Mouse (Mus musculus): ENCODE results near the gene Tmem141. TPM values are rescaled to one million over a fixed set of nuclear protein-coding genes. Genes with fewer than 3 reads are reported as not detected.

Gene Tmem141
- polyA plus RNA-seq, 1 experiment from 2014 or later, result 33.3 TPM

GRCm38 (mm10) chr2:25620852-25621228 is 965 bp downstream of the Tmem141 start:
- Histone ChIP-seq H3K4me2 (replicated peaks; ENCODE audit: low read depth) (peak overlapping the region; percentile 86; the same call in 1 of the 2 replicates), H3K27ac (replicated peaks) (0 out of 2 replicates have a peak overlapping the region, but pooled peaks have one; percentile 13)

GRCm38 (mm10) chr2:25620386-25620785 is 1.4 kb downstream of the Tmem141 start:
- Histone ChIP-seq H3K36me3 (ENCODE audit: control insufficient read depth, insufficient read depth, low read length) (no peaks in the 10 kb centered on the region), H3K4me3 (ENCODE audit: low read depth, low read length) (no peak overlapping the region), H3K27ac (replicated peaks) (no peak overlapping the region), H3K4me2 (replicated peaks; ENCODE audit: low read depth) (no peak overlapping the region), H3K9me3 (ENCODE audit: control insufficient read depth, low read length) (no peaks in the 10 kb centered on the region), H3K4me1 (replicated peaks; ENCODE audit: control insufficient read depth, insufficient read depth) (no peaks in the 10 kb centered on the region), H3K9ac (ENCODE audit: low read length) (no peak overlapping the region), H3K27me3 (ENCODE audit: control insufficient read depth, insufficient read depth, low read length) (no peaks in the 10 kb centered on the region)
- TF ChIP-seq EP300 (optimal IDR thresholded peaks at IDR 0.05) (no peak), CTCF (IDR thresholded peaks at IDR 0.05; ENCODE audit: low read depth) (no peak)
- no peak for DNase-seq (ENCODE audit: low spot score)
- 74% methylated on average over 6 of the region's 6 CpGs for WGBS
- ATAC-seq (ENCODE audit: low FRiP score, low TSS enrichment), result no peak

More at GRCm38 (mm10) chr2:25620852-25621228, 965 bp downstream of the Tmem141 start:
- DNase-seq (ENCODE audit: low spot score), result no peak
- no peaks in the 10 kb centered on the region for H3K27me3 ChIP-seq (ENCODE audit: control insufficient read depth, insufficient read depth, low read length)
- ATAC-seq (ENCODE audit: low FRiP score, low TSS enrichment), result no peak
- peak overlapping the region; percentile 65; the same call in 1 of the 2 replicates for H3K9ac ChIP-seq (ENCODE audit: low read length)
- H3K9me3 ChIP-seq (ENCODE audit: control insufficient read depth, low read length), result no peaks in the 10 kb centered on the region
- no peaks in the 10 kb centered on the region for H3K36me3 ChIP-seq (ENCODE audit: control insufficient read depth, insufficient read depth, low read length)
- WGBS, result 70% methylated on average over 4 of the region's 4 CpGs
- no peaks in the 10 kb centered on the region for H3K4me1 ChIP-seq (replicated peaks; ENCODE audit: control insufficient read depth, insufficient read depth)
- H3K4me3 ChIP-seq (ENCODE audit: low read depth, low read length), result no peak overlapping the region
- TF ChIP-seq EP300 (optimal IDR thresholded peaks at IDR 0.05) (no peak), CTCF (IDR thresholded peaks at IDR 0.05; ENCODE audit: low read depth) (no peak)

GRCm38 (mm10) chr2:25617578-25617977 is 4.2 kb downstream of the Tmem141 start, which contains the start of gene Ccdc183:
Gene Ccdc183, minus strand, starts transcription at chr2:25617678.
- no peak within 1 kb of the TSS for H3K27ac ChIP-seq (replicated peaks)
- no peaks in the 10 kb centered on the region for H3K4me1 ChIP-seq (replicated peaks; ENCODE audit: control insufficient read depth, insufficient read depth)
- H3K9ac ChIP-seq (ENCODE audit: low read length), result no peak within 1 kb of the TSS
- H3K4me2 ChIP-seq (replicated peaks; ENCODE audit: low read depth), result no peak within 1 kb of the TSS
- H3K4me3 ChIP-seq (ENCODE audit: low read depth, low read length), result no peak within 1 kb of the TSS
- WGBS, result 76% methylated on average over 3 of the region's 3 CpGs
- DNase-seq (ENCODE audit: low spot score) (no peak), ATAC-seq (ENCODE audit: low FRiP score, low TSS enrichment) (no peak)
- no peaks in the 10 kb centered on the region for H3K27me3 ChIP-seq (ENCODE audit: control insufficient read depth, insufficient read depth, low read length)
- H3K9me3 ChIP-seq (ENCODE audit: control insufficient read depth, low read length), result no peaks in the 10 kb centered on the region
- TF ChIP-seq CTCF (IDR thresholded peaks at IDR 0.05; ENCODE audit: low read depth) (no peak), EP300 (optimal IDR thresholded peaks at IDR 0.05) (no peak)
- H3K36me3 ChIP-seq (ENCODE audit: control insufficient read depth, insufficient read depth, low read length), result no peaks in the 10 kb centered on the region

GRCm38 (mm10) chr2:25616398-25616797 is 5.4 kb downstream of the Tmem141 start:
- DNase-seq (ENCODE audit: low spot score), result no peak
- no peaks in the 10 kb centered on the region for H3K9me3 ChIP-seq (ENCODE audit: control insufficient read depth, low read length)
- H3K4me1 ChIP-seq (replicated peaks; ENCODE audit: control insufficient read depth, insufficient read depth), result no peaks in the 10 kb centered on the region
- H3K4me3 ChIP-seq (ENCODE audit: low read depth, low read length), result peak overlapping the region; percentile 17; the same call in 1 of the 2 replicates
- no peak overlapping the region for H3K27ac ChIP-seq (replicated peaks)
- ATAC-seq (ENCODE audit: low FRiP score, low TSS enrichment), result no peak
- no peaks in the 10 kb centered on the region for H3K36me3 ChIP-seq (ENCODE audit: control insufficient read depth, insufficient read depth, low read length)
- no peak for TF ChIP-seq EP300 (optimal IDR thresholded peaks at IDR 0.05)
- no peak for TF ChIP-seq CTCF (IDR thresholded peaks at IDR 0.05; ENCODE audit: low read depth)
- H3K27me3 ChIP-seq (ENCODE audit: control insufficient read depth, insufficient read depth, low read length), result no peaks in the 10 kb centered on the region
- H3K9ac ChIP-seq (ENCODE audit: low read length), result no peak overlapping the region
- 15% methylated on average over 22 of the region's 22 CpGs for WGBS
- H3K4me2 ChIP-seq (replicated peaks; ENCODE audit: low read depth), result peak overlapping the region; percentile 23

GRCm38 (mm10) chr2:25608671-25609070 is 13.1 kb downstream of the Tmem141 start:
- H3K9ac ChIP-seq (ENCODE audit: low read length), result no peak overlapping the region
- 53% methylated on average over 10 of the region's 10 CpGs for whole genome bisulfite sequencing
- peaks cover 9% of the 10 kb centered on the region; the same call in 1 of the 2 replicates for H3K4me1 ChIP-seq (replicated peaks; ENCODE audit: control insufficient read depth, insufficient read depth)
- H3K9me3 ChIP-seq (ENCODE audit: control insufficient read depth, low read length), result no peaks in the 10 kb centered on the region
- no peaks in the 10 kb centered on the region for H3K36me3 ChIP-seq (ENCODE audit: control insufficient read depth, insufficient read depth, low read length)
- DNase-seq (ENCODE audit: low spot score), result no peak
- TF ChIP-seq EP300 (optimal IDR thresholded peaks at IDR 0.05) (no peak), CTCF (IDR thresholded peaks at IDR 0.05; ENCODE audit: low read depth) (no peak)
- H3K27ac ChIP-seq (replicated peaks), result 0 out of 2 replicates have a peak overlapping the region, but pooled peaks have one; percentile 50
- H3K27me3 ChIP-seq (ENCODE audit: control insufficient read depth, insufficient read depth, low read length), result no peaks in the 10 kb centered on the region
- ATAC-seq (ENCODE audit: low FRiP score, low TSS enrichment), result peak; percentile 31; the same call in 1 of the 2 replicates
- peak overlapping the region; percentile 99 for H3K4me3 ChIP-seq (ENCODE audit: low read depth, low read length)
- H3K4me2 ChIP-seq (replicated peaks; ENCODE audit: low read depth), result peak overlapping the region; percentile 50

- 1% methylated on average over 78 of the region's 80 CpGs for WGBS
- H3K27me3 ChIP-seq (ENCODE audit: control insufficient read depth, insufficient read depth, low read length), result no peaks in the 10 kb centered on the region
- peak within 1 kb of the TSS; percentile 68 for H3K4me2 ChIP-seq (replicated peaks; ENCODE audit: low read depth)
- peak; percentile 87 for DNase-seq (ENCODE audit: low spot score)
- peak within 1 kb of the TSS; percentile 98 for H3K9ac ChIP-seq (ENCODE audit: low read length)
- TF ChIP-seq EP300 (optimal IDR thresholded peaks at IDR 0.05) (no peak), CTCF (IDR thresholded peaks at IDR 0.05; ENCODE audit: low read depth) (no peak)
- no peaks in the 10 kb centered on the region for H3K36me3 ChIP-seq (ENCODE audit: control insufficient read depth, insufficient read depth, low read length)
- ATAC-seq (ENCODE audit: low FRiP score, low TSS enrichment), result peak; percentile 91
- peaks cover 9% of the 10 kb centered on the region; the same call in 1 of the 2 replicates for H3K4me1 ChIP-seq (replicated peaks; ENCODE audit: control insufficient read depth, insufficient read depth)
- H3K9me3 ChIP-seq (ENCODE audit: control insufficient read depth, low read length), result no peaks in the 10 kb centered on the region
- peak within 1 kb of the TSS; percentile 99 for H3K4me3 ChIP-seq (ENCODE audit: low read depth, low read length)
- peak within 1 kb of the TSS; percentile 96 for H3K27ac ChIP-seq (replicated peaks)
Measured at GRCm38 (mm10) chr2:25607761-25608622, 13.8 kb downstream of the Tmem141 start, which contains the start of gene Rabl6. Gene Rabl6, minus strand, starts transcription at chr2:25608521.
